Mouse (Mus musculus) forebrain, embryonic 14.5 days (tissue): ENCODE measurements around the gene Supt4a. TPM values are rescaled to one million over a fixed set of nuclear protein-coding genes. Genes with fewer than 3 reads are reported as not detected.

ENCODE experiments used
- ATAC-seq: fragments of 200-750 bp; cut with Nextera tagmentation; 2 replicates; pipeline ENCODE4 v1.8.0; 2017; ENCODE audit warnings: mild to moderate bottlenecking, moderate library complexity
- DNase-seq: peaks from one replicate; pipeline ENCODE4 v3.0.0-alpha.2; 2015; ENCODE audit warnings: low spot score
- H3K27ac ChIP-seq: fragments of 300-500 bp; sonication (generic); 2 replicates; pipeline ENCODE4 v1.5.1; 2014; ENCODE audit warnings: low read depth, mild to moderate bottlenecking, control low read depth, low read length, moderate library complexity
- H3K27me3 ChIP-seq: fragments of 300-500 bp; sonication (generic); replicated peaks from 2 replicates; pipeline ENCODE4 v1.6.1; 2014; ENCODE audit warnings: low read length, control low read depth, mixed read lengths; ENCODE audit not compliant: control insufficient read depth, insufficient read depth
- H3K36me3 ChIP-seq: fragments of 300-500 bp; sonication (generic); 2 replicates; pipeline ENCODE4 v1.6.1; 2014; ENCODE audit warnings: low read length, control low read depth; ENCODE audit not compliant: control insufficient read depth, insufficient read depth
- H3K4me1 ChIP-seq: fragments of 300-500 bp; sonication (generic); 2 replicates; pipeline ENCODE4 v1.6.1; 2014; ENCODE audit warnings: antibody characterized with exemption, low read length, control low read depth; ENCODE audit not compliant: control insufficient read depth, insufficient read depth
- H3K4me2 ChIP-seq: fragments of 300-500 bp; sonication (generic); 2 replicates; pipeline ENCODE4 v1.6.1; 2014; ENCODE audit warnings: mild to moderate bottlenecking, control low read depth, low read length
- H3K4me3 ChIP-seq: fragments of 300-500 bp; sonication (generic); 2 replicates; pipeline ENCODE4 v1.5.1; 2014; ENCODE audit warnings: low read depth, low read length, control low read depth
- H3K9ac ChIP-seq: fragments of 300-500 bp; sonication (generic); 2 replicates; pipeline ENCODE4 v1.6.1; 2014; ENCODE audit warnings: mild to moderate bottlenecking, low read length, control low read depth, moderate library complexity
- H3K9me3 ChIP-seq: fragments of 300-500 bp; sonication (generic); replicated peaks from 2 replicates; pipeline ENCODE4 v1.6.1; 2016; ENCODE audit warnings: low read length, control low read depth, mixed read lengths; ENCODE audit not compliant: control insufficient read depth
- WGBS: fragments of 180-500 bp; shearing (Covaris S2); extraction: QIAGEN DNeasy Blood & Tissue Kit; methylation state at CpG from one replicate; pipeline ENCODE4 v1.1.7; 2014; 5-methylcytosine and 5-hydroxymethylcytosine counted together
- polyA plus RNA-seq: library from polyadenylated mRNA; unstranded; fragments of >200 nt; fragmentation: Nextera tagmentation; extraction: Ambion mirVana; gene quantifications from 2 replicates; pipeline ENCODE4 v1.2.1, GENCODE M21; 2014

The Supt4a gene
- polyA plus RNA-seq = 160 and 203 TPM in 2 replicates

- 0% methylated on average over 53 of the region's 57 CpGs for WGBS
- DNase-seq = peak; percentile 99
Measured at GRCm38 (mm10) chr11:87737175-87737740, at the start of gene Supt4a. Gene Supt4a (plus strand): TSS chr11:87737552.

GRCm38 (mm10) chr11:87688478-87689203 is 48.7 kb upstream of the Supt4a start:
- H3K9me3 ChIP-seq = no peaks in the 10 kb centered on the region
- 90% methylated on average over 11 of the region's 11 CpGs for WGBS
- no peak overlapping the region; the same call in 1 of the 2 replicates for H3K27ac ChIP-seq
- no peak overlapping the region for H3K4me3 ChIP-seq
- H3K36me3 ChIP-seq = no peaks in the 10 kb centered on the region
- DNase-seq (no peak), ATAC-seq (no peak)
- no peak overlapping the region for H3K9ac ChIP-seq
- no peak overlapping the region for H3K4me2 ChIP-seq
- no peaks in the 10 kb centered on the region for H3K27me3 ChIP-seq
- H3K4me1 ChIP-seq = peaks cover 6% of the 10 kb centered on the region; the same call in 1 of the 2 replicates

More at GRCm38 (mm10) chr11:87737175-87737740, at the start of gene Supt4a:
- peaks cover 3% of the 10 kb centered on the region; the same call in 1 of the 2 replicates for H3K4me1 ChIP-seq
- H3K9ac ChIP-seq = peak within 1 kb of the TSS; percentile 80
- peak within 1 kb of the TSS; percentile 62 for H3K27ac ChIP-seq
- no peaks in the 10 kb centered on the region for H3K9me3 ChIP-seq
- no peaks in the 10 kb centered on the region for H3K27me3 ChIP-seq
- ATAC-seq = peak; percentile 95
- peak within 1 kb of the TSS; percentile 75 for H3K4me3 ChIP-seq
- H3K4me2 ChIP-seq = peak within 1 kb of the TSS; percentile 98
- peaks cover 28% of the 10 kb centered on the region for H3K36me3 ChIP-seq

GRCm38 (mm10) chr11:87689402-87689808 is 47.9 kb upstream of the Supt4a start:
- DNase-seq = peak; percentile 80
- no peaks in the 10 kb centered on the region for H3K9me3 ChIP-seq
- no peaks in the 10 kb centered on the region for H3K36me3 ChIP-seq
- peak overlapping the region; percentile 44; the same call in 1 of the 2 replicates for H3K27ac ChIP-seq
- ATAC-seq = peak; percentile 48; the same call in 1 of the 2 replicates
- H3K4me2 ChIP-seq = no peak overlapping the region
- no peaks in the 10 kb centered on the region for H3K27me3 ChIP-seq
- H3K4me3 ChIP-seq = no peak overlapping the region
- no peak overlapping the region for H3K9ac ChIP-seq
- 4% methylated on average over 7 of the region's 7 CpGs for WGBS
- H3K4me1 ChIP-seq = peaks cover 6% of the 10 kb centered on the region; the same call in 1 of the 2 replicates

- no peaks in the 10 kb centered on the region for H3K36me3 ChIP-seq
- no peak overlapping the region for H3K4me2 ChIP-seq
- 0 out of 2 replicates have a peak overlapping the region, but pooled peaks have one; percentile 40 for H3K27ac ChIP-seq
- no peak overlapping the region for H3K9ac ChIP-seq
- no peaks in the 10 kb centered on the region for H3K27me3 ChIP-seq
- peaks cover 6% of the 10 kb centered on the region; the same call in 1 of the 2 replicates for H3K4me1 ChIP-seq
- ATAC-seq (no peak), DNase-seq (no peak)
- H3K4me3 ChIP-seq = no peak overlapping the region
- WGBS = 78% methylated on average over 16 of the region's 16 CpGs
- no peaks in the 10 kb centered on the region for H3K9me3 ChIP-seq
Measured at GRCm38 (mm10) chr11:87690054-87690740, 47.2 kb upstream of the Supt4a start.

- Histone ChIP-seq H3K4me2 (no peak overlapping the region), H3K4me3 (no peak overlapping the region), H3K9me3 (no peaks in the 10 kb centered on the region), H3K36me3 (no peaks in the 10 kb centered on the region), H3K27me3 (no peaks in the 10 kb centered on the region), H3K9ac (no peak overlapping the region), H3K4me1 (no peaks in the 10 kb centered on the region), H3K27ac (no peak overlapping the region)
- ATAC-seq = no peak
- 86% methylated on average over 14 of the region's 14 CpGs for WGBS
- DNase-seq = no peak
Measured at GRCm38 (mm10) chr11:87697131-87697682, 40.1 kb upstream of the Supt4a start.

GRCm38 (mm10) chr11:87698126-87698525 is 39.2 kb upstream of the Supt4a start:
- no peaks in the 10 kb centered on the region for H3K4me1 ChIP-seq
- WGBS = 84% methylated on average over 4 of the region's 4 CpGs
- DNase-seq (no peak), ATAC-seq (no peak)
- no peaks in the 10 kb centered on the region for H3K27me3 ChIP-seq
- no peaks in the 10 kb centered on the region for H3K9me3 ChIP-seq
- no peak overlapping the region for H3K4me2 ChIP-seq
- no peaks in the 10 kb centered on the region for H3K36me3 ChIP-seq
- H3K27ac ChIP-seq = no peak overlapping the region
- H3K4me3 ChIP-seq = no peak overlapping the region
- no peak overlapping the region for H3K9ac ChIP-seq

- H3K9me3 ChIP-seq = no peaks in the 10 kb centered on the region
- 83% methylated on average over 6 of the region's 6 CpGs for whole genome bisulfite sequencing
- H3K36me3 ChIP-seq = no peaks in the 10 kb centered on the region
Measured at GRCm38 (mm10) chr11:87701108-87701507, 36.2 kb upstream of the Supt4a start.

GRCm38 (mm10) chr11:87701877-87702620 is 35.3 kb upstream of the Supt4a start:
- Histone ChIP-seq H3K4me2 (no peak overlapping the region), H3K9ac (no peak overlapping the region), H3K4me3 (no peak overlapping the region), H3K36me3 (no peaks in the 10 kb centered on the region), H3K4me1 (no peaks in the 10 kb centered on the region), H3K9me3 (no peaks in the 10 kb centered on the region), H3K27ac (no peak overlapping the region), H3K27me3 (no peaks in the 10 kb centered on the region)
- DNase-seq (no peak), ATAC-seq (no peak)
- 84% methylated on average over 14 of the region's 14 CpGs for WGBS

More at GRCm38 (mm10) chr11:87701108-87701507, 36.2 kb upstream of the Supt4a start:
- Histone ChIP-seq H3K9ac (no peak overlapping the region), H3K4me1 (no peaks in the 10 kb centered on the region), H3K4me2 (no peak overlapping the region), H3K27me3 (no peaks in the 10 kb centered on the region), H3K4me3 (no peak overlapping the region), H3K27ac (no peak overlapping the region)
- ATAC-seq (no peak), DNase-seq (no peak)
